Mouse (Mus musculus) megakaryocyte, embryonic 14.5 days (primary cell): Measurements from ENCODE around the gene Kmt2b.

ENCODE experiments used
- FLI1 ChIP-seq: IDR thresholded peaks from 2 replicates; pipeline ENCODE4 v1.6.1; 2012; ENCODE audit warnings: low read length, inconsistent platforms, mixed read lengths
- GATA1 ChIP-seq: IDR thresholded peaks from 3 replicates; pipeline ENCODE4 v1.6.1; 2012; ENCODE audit warnings: mixed read lengths, low read length, inconsistent platforms, borderline replicate concordance

- TF ChIP-seq GATA1: no peak
- no peak for TF ChIP-seq FLI1
Observed at GRCm38 (mm10) chr7:30586455-30587020, 2.0 kb downstream of the Kmt2b start.
